Mouse (Mus musculus): ENCODE results near the gene Tnfrsf19. TPM values are rescaled to one million over a fixed set of nuclear protein-coding genes. Genes with fewer than 3 reads are reported as not detected.

Tnfrsf19 gene
- polyA plus RNA-seq (2015; fragmentation: Nextera tagmentation; extraction: Ambion mirVana) = 81.8 and 95.3 TPM in 2 replicates

DNA sequence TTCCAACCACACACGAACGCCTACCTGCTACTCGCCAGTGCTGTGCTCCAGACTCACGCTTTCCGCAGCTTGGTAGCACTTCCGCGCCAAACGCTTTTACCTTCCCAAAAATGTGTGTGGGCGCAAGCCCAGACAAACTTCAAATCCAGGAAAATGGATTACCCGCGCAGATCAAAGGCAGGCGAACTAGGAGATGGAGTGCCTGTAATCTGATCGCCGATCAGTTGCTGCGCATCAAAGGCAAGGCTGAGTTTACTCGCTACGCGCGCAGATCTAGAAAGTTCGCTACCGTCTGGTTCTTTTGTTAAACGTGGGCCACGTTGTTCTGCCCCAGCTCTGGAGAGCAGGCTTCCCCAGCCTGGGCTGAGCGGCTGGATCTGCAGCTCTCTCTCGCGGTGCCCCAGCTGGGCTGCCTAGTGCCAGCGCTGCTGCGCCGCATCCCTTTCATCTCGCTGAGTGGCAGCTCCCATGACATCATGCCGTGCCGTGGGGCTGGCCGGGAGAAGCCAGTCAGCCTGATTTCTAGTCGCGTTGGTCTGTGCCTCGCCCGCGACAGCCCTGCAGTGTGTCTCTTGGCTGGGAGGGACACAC is at the start of gene Tnfrsf19:
TSS of gene Tnfrsf19 (minus strand) at position 400 of the 591 bp plus-strand sequence.
- ATAC-seq (ENCODE audit: insufficient number of reproducible peaks, insufficient read depth, low FRiP score, low TSS enrichment, low read depth) = peak; percentile 88

DNA sequence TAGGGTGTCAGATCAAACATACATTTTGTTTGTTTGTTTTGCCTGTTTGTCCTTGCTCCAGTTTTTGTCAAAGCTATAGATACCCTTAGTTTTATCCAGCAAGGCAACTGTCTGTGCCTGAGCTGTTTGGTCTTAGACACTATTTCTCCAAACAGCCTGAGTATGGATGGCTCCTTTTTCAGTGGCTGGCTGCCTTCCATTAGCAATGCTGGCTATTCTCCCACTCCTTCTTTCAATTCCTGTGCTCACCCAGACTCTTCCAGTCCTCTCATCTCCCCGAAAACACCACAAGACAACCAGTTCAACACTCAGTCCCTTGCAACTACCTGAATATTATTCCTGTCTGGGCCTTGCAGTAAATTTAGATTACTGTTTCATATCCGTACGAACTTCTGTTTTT is 45.8 kb upstream of the Tnfrsf19 start:
- Histone ChIP-seq H3K9ac (no peak overlapping the region), H3K9me3 (no peaks in the 10 kb centered on the region), H3K27ac (no peak overlapping the region), H3K4me1 (peaks cover 13% of the 10 kb centered on the region), H3K27me3 (no peaks in the 10 kb centered on the region), H3K4me2 (no peak overlapping the region), H3K4me3 (no peak overlapping the region), H3K36me3 (no peaks in the 10 kb centered on the region)
- ATAC-seq (ENCODE audit: insufficient number of reproducible peaks, insufficient read depth, low FRiP score, low TSS enrichment, low read depth) = no peak
- WGBS = 78% methylated on average over 3 of the region's 3 CpGs

More for the DNA sequence above, at the start of gene Tnfrsf19:
- H3K4me2 ChIP-seq = peak within 1 kb of the TSS; percentile 88
- WGBS = under 1% methylated on average over 38 of the region's 38 CpGs
- H3K27ac ChIP-seq = peak within 1 kb of the TSS; percentile 88
- no peaks in the 10 kb centered on the region; the same call in 1 of the 2 replicates for H3K27me3 ChIP-seq
- H3K4me1 ChIP-seq = peaks cover 27% of the 10 kb centered on the region
- peak within 1 kb of the TSS; percentile 48 for H3K4me3 ChIP-seq
- H3K9ac ChIP-seq = peak within 1 kb of the TSS; percentile 77
- H3K9me3 ChIP-seq = no peaks in the 10 kb centered on the region
- no peaks in the 10 kb centered on the region for H3K36me3 ChIP-seq

GRCm38 (mm10) chr14:61090955-61091354 is 44.7 kb upstream of the Tnfrsf19 start:
- Histone ChIP-seq H3K36me3 (no peaks in the 10 kb centered on the region), H3K27me3 (no peaks in the 10 kb centered on the region), H3K27ac (peak overlapping the region; percentile 52), H3K4me3 (no peak overlapping the region), H3K9ac (no peak overlapping the region), H3K4me1 (peaks cover 13% of the 10 kb centered on the region), H3K4me2 (no peak overlapping the region), H3K9me3 (no peaks in the 10 kb centered on the region)
- 44% methylated on average over 5 of the region's 5 CpGs for WGBS
- ATAC-seq (ENCODE audit: insufficient number of reproducible peaks, insufficient read depth, low FRiP score, low TSS enrichment, low read depth) = no peak

DNA sequence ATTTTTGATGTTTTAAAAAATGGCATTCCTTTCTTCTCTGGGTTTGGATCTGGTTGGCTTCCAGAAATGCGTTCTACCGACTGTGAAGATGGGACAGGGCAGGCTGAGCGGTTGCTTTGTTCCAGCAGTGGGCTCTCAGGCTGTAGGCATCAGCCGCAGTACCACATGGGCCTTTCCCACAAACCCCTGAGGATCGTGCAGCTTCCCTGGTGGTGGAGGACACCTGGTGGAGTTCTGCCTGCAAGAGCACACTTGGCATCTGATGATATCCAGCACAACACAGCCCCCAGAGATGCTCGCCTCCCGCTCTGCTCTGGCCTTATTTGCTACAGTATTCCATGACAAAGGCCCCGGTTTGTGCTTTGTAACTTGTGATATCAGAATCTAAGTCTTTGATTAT is 41.9 kb upstream of the Tnfrsf19 start:
- H3K9ac ChIP-seq = no peak overlapping the region
- peaks cover 13% of the 10 kb centered on the region for H3K4me1 ChIP-seq
- no peak overlapping the region for H3K4me3 ChIP-seq
- WGBS = 64% methylated on average over 8 of the region's 8 CpGs
- H3K4me2 ChIP-seq = no peak overlapping the region
- ATAC-seq (ENCODE audit: insufficient number of reproducible peaks, insufficient read depth, low FRiP score, low TSS enrichment, low read depth) = no peak
- H3K36me3 ChIP-seq = no peaks in the 10 kb centered on the region
- H3K27ac ChIP-seq = no peak overlapping the region
- H3K9me3 ChIP-seq = no peaks in the 10 kb centered on the region
- no peaks in the 10 kb centered on the region for H3K27me3 ChIP-seq

DNA sequence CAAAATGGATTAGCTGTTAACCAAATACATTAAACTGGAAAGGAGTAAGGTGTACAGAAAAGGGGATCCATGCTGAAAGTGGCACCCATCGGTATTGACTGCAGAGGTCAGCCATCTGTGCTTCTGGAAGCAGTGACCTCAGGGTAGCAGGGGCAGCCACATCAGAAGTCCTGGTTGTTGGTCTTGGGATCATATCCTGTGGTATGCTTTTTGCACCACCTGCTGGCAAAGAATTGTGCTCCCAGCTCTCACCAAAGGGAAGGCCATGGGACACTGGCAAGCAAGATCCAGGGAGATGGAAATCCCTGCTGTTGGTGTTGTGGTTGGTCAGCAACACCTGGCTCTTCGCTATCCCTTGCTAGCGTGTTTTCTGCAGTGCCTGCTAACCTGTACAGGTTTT is 39.0 kb upstream of the Tnfrsf19 start:
- Histone ChIP-seq H3K9ac (no peak overlapping the region), H3K4me1 (peaks cover 3% of the 10 kb centered on the region; the same call in 1 of the 2 replicates), H3K27me3 (no peaks in the 10 kb centered on the region), H3K36me3 (no peaks in the 10 kb centered on the region), H3K27ac (no peak overlapping the region), H3K4me3 (no peak overlapping the region), H3K9me3 (no peaks in the 10 kb centered on the region), H3K4me2 (no peak overlapping the region)
- ATAC-seq (ENCODE audit: insufficient number of reproducible peaks, insufficient read depth, low FRiP score, low TSS enrichment, low read depth) = no peak
- WGBS = 55% methylated on average over 3 of the region's 3 CpGs

- Histone ChIP-seq H3K36me3 (no peaks in the 10 kb centered on the region), H3K4me3 (no peak overlapping the region), H3K27me3 (no peaks in the 10 kb centered on the region), H3K4me1 (peaks cover 6% of the 10 kb centered on the region), H3K27ac (no peak overlapping the region), H3K9ac (no peak overlapping the region), H3K9me3 (no peaks in the 10 kb centered on the region), H3K4me2 (no peak overlapping the region)
- 76% methylated on average over 1 of the region's 1 CpGs for WGBS
- no peak for ATAC-seq (ENCODE audit: insufficient number of reproducible peaks, insufficient read depth, low FRiP score, low TSS enrichment, low read depth)
Measured at GRCm38 (mm10) chr14:61069555-61069954, 23.3 kb upstream of the Tnfrsf19 start.

GRCm38 (mm10) chr14:61061729-61062128 is 15.4 kb upstream of the Tnfrsf19 start:
- H3K27ac ChIP-seq = peak overlapping the region; percentile 40; the same call in 1 of the 2 replicates
- no peaks in the 10 kb centered on the region for H3K36me3 ChIP-seq
- no peak overlapping the region for H3K4me3 ChIP-seq
- WGBS = 17% methylated on average over 3 of the region's 3 CpGs
- peaks cover 17% of the 10 kb centered on the region for H3K4me1 ChIP-seq
- no peak for ATAC-seq (ENCODE audit: insufficient number of reproducible peaks, insufficient read depth, low FRiP score, low TSS enrichment, low read depth)
- no peak overlapping the region for H3K9ac ChIP-seq
- H3K27me3 ChIP-seq = no peaks in the 10 kb centered on the region
- no peak overlapping the region for H3K4me2 ChIP-seq
- no peaks in the 10 kb centered on the region for H3K9me3 ChIP-seq

- 93% methylated on average over 9 of the region's 9 CpGs for WGBS
Measured at GRCm38 (mm10) chr14:61059316-61059945, 13.1 kb upstream of the Tnfrsf19 start.

DNA sequence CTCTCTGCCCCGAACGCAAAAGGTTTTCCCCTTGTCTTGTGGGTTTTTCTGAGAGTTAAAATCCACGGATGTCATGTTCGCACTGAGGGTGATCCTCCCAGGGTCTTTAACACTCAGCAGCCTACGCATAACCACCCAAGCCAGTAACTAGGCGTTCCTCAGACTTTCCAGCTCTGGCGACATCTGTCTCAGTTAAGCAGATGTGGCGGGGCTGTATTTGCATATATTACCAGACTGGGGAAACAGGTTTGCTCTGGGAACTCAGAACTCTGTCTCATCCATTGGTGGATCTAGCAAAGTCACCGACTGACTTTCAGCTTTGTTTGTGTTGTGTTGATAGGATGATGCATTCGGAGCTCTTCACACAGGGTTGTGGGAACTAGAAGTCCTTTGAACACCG is 10.7 kb upstream of the Tnfrsf19 start:
- Histone ChIP-seq H3K27me3 (no peaks in the 10 kb centered on the region), H3K4me1 (peaks cover 33% of the 10 kb centered on the region), H3K4me3 (peak overlapping the region; percentile 40), H3K9ac (peak overlapping the region; percentile 66), H3K27ac (peak overlapping the region; percentile 33; the same call in 1 of the 2 replicates), H3K36me3 (no peaks in the 10 kb centered on the region), H3K9me3 (no peaks in the 10 kb centered on the region), H3K4me2 (peak overlapping the region; percentile 76)
- no peak for ATAC-seq (ENCODE audit: insufficient number of reproducible peaks, insufficient read depth, low FRiP score, low TSS enrichment, low read depth)
- WGBS = 8% methylated on average over 11 of the region's 11 CpGs

More at GRCm38 (mm10) chr14:61059316-61059945, 13.1 kb upstream of the Tnfrsf19 start:
- H3K4me1 ChIP-seq = peaks cover 33% of the 10 kb centered on the region
- no peak overlapping the region for H3K4me3 ChIP-seq
- H3K36me3 ChIP-seq = no peaks in the 10 kb centered on the region
- no peaks in the 10 kb centered on the region for H3K27me3 ChIP-seq
- no peak for ATAC-seq (ENCODE audit: insufficient number of reproducible peaks, insufficient read depth, low FRiP score, low TSS enrichment, low read depth)
- H3K4me2 ChIP-seq = no peak overlapping the region
- no peak overlapping the region for H3K27ac ChIP-seq
- H3K9ac ChIP-seq = no peak overlapping the region
- H3K9me3 ChIP-seq = no peaks in the 10 kb centered on the region

DNA sequence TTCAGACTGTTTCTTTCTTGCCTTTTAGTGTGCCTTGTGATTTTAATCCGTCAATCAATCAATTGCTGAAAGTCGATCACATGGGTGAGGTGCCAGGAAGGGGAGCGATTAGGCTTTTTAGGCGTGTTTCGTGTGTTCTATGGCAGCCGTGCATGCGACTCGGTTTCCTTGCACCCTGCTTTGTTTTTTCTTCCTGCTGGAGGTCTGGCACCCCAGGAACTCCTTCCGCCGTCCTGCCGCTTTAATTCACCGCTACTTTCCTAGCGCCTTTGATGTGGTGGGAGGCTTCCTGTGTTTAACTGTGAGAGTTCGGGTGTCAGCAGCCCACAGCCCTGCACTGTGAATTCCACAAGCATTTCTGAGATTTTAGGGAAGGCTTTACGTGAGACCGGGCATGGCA is 10.2 kb upstream of the Tnfrsf19 start:
- Histone ChIP-seq H3K4me2 (peak overlapping the region; percentile 76), H3K27me3 (no peaks in the 10 kb centered on the region), H3K36me3 (no peaks in the 10 kb centered on the region), H3K4me3 (peak overlapping the region; percentile 40), H3K9me3 (no peaks in the 10 kb centered on the region), H3K4me1 (peaks cover 28% of the 10 kb centered on the region), H3K9ac (peak overlapping the region; percentile 66), H3K27ac (peak overlapping the region; percentile 18)
- ATAC-seq (ENCODE audit: insufficient number of reproducible peaks, insufficient read depth, low FRiP score, low TSS enrichment, low read depth) = no peak
- WGBS = under 1% methylated on average over 16 of the region's 16 CpGs

DNA sequence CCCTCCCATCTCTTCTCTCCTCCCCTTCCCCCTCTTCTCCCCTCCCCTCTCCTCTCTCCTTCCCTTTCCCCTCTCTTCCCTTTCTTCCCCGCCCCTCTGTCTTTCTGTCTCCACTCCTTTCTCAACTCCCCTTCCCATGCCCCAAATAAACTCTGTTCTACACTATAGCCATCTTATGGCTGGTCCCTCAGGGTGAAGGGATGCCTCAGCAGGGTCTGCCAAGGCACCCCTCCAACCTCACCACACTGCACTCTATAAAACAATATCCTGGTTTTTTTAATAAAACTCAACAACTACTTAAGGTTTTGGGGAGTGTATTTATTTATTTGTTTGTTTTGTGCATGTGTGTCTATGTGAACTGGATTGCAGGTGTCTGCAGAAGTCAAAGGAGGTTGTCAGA is 9.6 kb upstream of the Tnfrsf19 start:
- ATAC-seq (ENCODE audit: insufficient number of reproducible peaks, insufficient read depth, low FRiP score, low TSS enrichment, low read depth) = no peak
- peak overlapping the region; percentile 40; the same call in 1 of the 2 replicates for H3K4me3 ChIP-seq
- H3K27me3 ChIP-seq = no peaks in the 10 kb centered on the region
- H3K9me3 ChIP-seq = no peaks in the 10 kb centered on the region
- H3K9ac ChIP-seq = no peak overlapping the region
- no peaks in the 10 kb centered on the region for H3K36me3 ChIP-seq
- H3K27ac ChIP-seq = no peak overlapping the region
- peak overlapping the region; percentile 76 for H3K4me2 ChIP-seq
- WGBS = 50% methylated on average over 1 of the region's 1 CpGs
- H3K4me1 ChIP-seq = peaks cover 27% of the 10 kb centered on the region

DNA sequence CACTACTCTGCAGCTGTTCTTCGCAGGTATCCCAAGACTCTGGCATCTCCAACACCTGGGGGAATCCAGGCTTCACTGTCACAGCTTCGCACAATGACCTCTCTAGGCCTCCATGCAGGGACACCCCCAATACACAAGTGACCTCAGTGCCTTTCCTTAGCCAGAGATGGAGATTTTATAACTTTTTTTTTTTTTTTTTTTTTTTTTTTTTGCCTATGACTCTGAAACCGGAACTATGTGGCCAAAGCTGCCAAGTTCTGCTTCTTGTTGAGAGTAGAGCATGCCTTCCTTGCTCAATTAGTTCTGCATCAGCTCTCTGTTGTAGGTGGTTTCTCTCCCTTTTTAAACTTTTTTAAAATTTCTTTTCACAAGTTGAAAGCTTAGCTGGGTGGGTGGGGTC is 5.9 kb upstream of the Tnfrsf19 start:
- Histone ChIP-seq H3K4me1 (peaks cover 23% of the 10 kb centered on the region), H3K27ac (no peak overlapping the region), H3K27me3 (no peaks in the 10 kb centered on the region; the same call in 1 of the 2 replicates), H3K9ac (no peak overlapping the region), H3K4me3 (no peak overlapping the region), H3K36me3 (no peaks in the 10 kb centered on the region), H3K4me2 (no peak overlapping the region), H3K9me3 (no peaks in the 10 kb centered on the region)
- no peak for ATAC-seq (ENCODE audit: insufficient number of reproducible peaks, insufficient read depth, low FRiP score, low TSS enrichment, low read depth)
- WGBS = 84% methylated on average over 3 of the region's 3 CpGs

Data from embryonic facial prominence, embryonic 13.5 days (tissue).